In genomic region chr10:109188252-109188651, GRCm38 (mm10) we compare ENCODE assay signal across 22 mouse cellular contexts.
DNase-seq lines count a peak whose midpoint lies in the region; ATAC-seq lines count a peak whose summit lies in the region.
"Had no signal": no experiment of that assay in that cellular context is flagged by ENCODE, and none has a peak within 500 bp of the region (broad histone marks: within the 10 kb centered on the region; RNA-seq: fewer than 3 reads in every experiment).

No protein-coding gene starts in this region.

- no peak overlapping the region for H3K4me3 ChIP-seq in midbrain, embryonic 14.5 days (replicated peaks; ENCODE audit: low read depth, low read length)
- H3K4me3 ChIP-seq in midbrain, embryonic 16.5 days (ENCODE audit: low read depth, low read length), result no peak overlapping the region
- H3K4me3 ChIP-seq in embryonic facial prominence, embryonic 10.5 days, result no peak overlapping the region
- H3K4me3 ChIP-seq in kidney, embryonic 14.5 days (ENCODE audit: low read length), result no peak overlapping the region
- H3K4me3 ChIP-seq: embryonic facial prominence, embryonic 12.5 days; erythroblast, embryonic 14.5 days; forebrain, embryonic 13.5 days; lung, embryonic 15.5 days; midbrain, embryonic 10.5 days; neural tube, embryonic 13.5 days; stomach, embryonic 15.5 days had no signal

- no peaks in the 10 kb centered on the region for H3K9me3 ChIP-seq in midbrain, embryonic 14.5 days (ENCODE audit: control insufficient read depth, low read length)
- no peaks in the 10 kb centered on the region for H3K9me3 ChIP-seq in midbrain, embryonic 16.5 days (replicated peaks; ENCODE audit: control insufficient read depth, low read length, poor library complexity, severe bottlenecking)
- no peaks in the 10 kb centered on the region for H3K9me3 ChIP-seq in embryonic facial prominence, embryonic 10.5 days
- no peaks in the 10 kb centered on the region for H3K9me3 ChIP-seq in kidney, embryonic 14.5 days (ENCODE audit: control insufficient read depth, low read length)
- H3K9me3 ChIP-seq: embryonic facial prominence, embryonic 12.5 days; forebrain, embryonic 13.5 days; lung, embryonic 15.5 days; midbrain, embryonic 10.5 days; neural tube, embryonic 13.5 days; stomach, embryonic 15.5 days had no signal

- H3K27me3 ChIP-seq in midbrain, embryonic 14.5 days (ENCODE audit: control insufficient read depth, insufficient read depth, low read length), result no peaks in the 10 kb centered on the region
- H3K27me3 ChIP-seq in midbrain, embryonic 16.5 days (ENCODE audit: control insufficient read depth, insufficient read depth, low read depth, low read length), result no peaks in the 10 kb centered on the region
- no peaks in the 10 kb centered on the region for H3K27me3 ChIP-seq in embryonic facial prominence, embryonic 10.5 days (replicated peaks; ENCODE audit: low read depth, poor library complexity, severe bottlenecking)
- no peaks in the 10 kb centered on the region for H3K27me3 ChIP-seq in kidney, embryonic 14.5 days (ENCODE audit: control insufficient read depth, insufficient read depth, low read length)
- H3K27me3 ChIP-seq: embryonic facial prominence, embryonic 12.5 days; forebrain, embryonic 13.5 days; lung, embryonic 15.5 days; neural tube, embryonic 13.5 days; stomach, embryonic 15.5 days had no signal

- ATAC-seq in midbrain, embryonic 14.5 days (ENCODE audit: low FRiP score, low TSS enrichment), result no peak
- ATAC-seq in midbrain, embryonic 16.5 days, result no peak
- no peak for ATAC-seq in kidney, embryonic 14.5 days (ENCODE audit: low FRiP score, low TSS enrichment)

- WGBS in midbrain, embryonic 14.5 days, result 68% methylated on average over 4 of the region's 4 CpGs
- WGBS in midbrain, embryonic 16.5 days, result 75% methylated on average over 4 of the region's 4 CpGs
- 86% methylated on average over 4 of the region's 4 CpGs for WGBS in embryonic facial prominence, embryonic 10.5 days
- 69% methylated on average over 4 of the region's 4 CpGs for WGBS in kidney, embryonic 14.5 days

- H3K27ac ChIP-seq in midbrain, embryonic 14.5 days (replicated peaks; ENCODE audit: low read depth, low read length), result no peak overlapping the region
- no peak overlapping the region for H3K27ac ChIP-seq in midbrain, embryonic 16.5 days (ENCODE audit: low read length)
- H3K27ac ChIP-seq in embryonic facial prominence, embryonic 10.5 days (replicated peaks), result no peak overlapping the region
- no peak overlapping the region for H3K27ac ChIP-seq in kidney, embryonic 14.5 days (ENCODE audit: low read depth, low read length)
- H3K27ac ChIP-seq: embryonic facial prominence, embryonic 12.5 days; forebrain, embryonic 13.5 days; liver, embryonic 14.5 days; lung, embryonic 15.5 days; midbrain, embryonic 10.5 days; neural tube, embryonic 13.5 days; stomach, embryonic 15.5 days had no signal

- H3K36me3 ChIP-seq in midbrain, embryonic 14.5 days (ENCODE audit: control insufficient read depth, insufficient read depth, low read length), result no peaks in the 10 kb centered on the region
- H3K36me3 ChIP-seq in midbrain, embryonic 16.5 days (ENCODE audit: control insufficient read depth, insufficient read depth, low read length), result no peaks in the 10 kb centered on the region
- H3K36me3 ChIP-seq in embryonic facial prominence, embryonic 10.5 days (replicated peaks), result no peaks in the 10 kb centered on the region
- no peaks in the 10 kb centered on the region for H3K36me3 ChIP-seq in kidney, embryonic 14.5 days (ENCODE audit: control insufficient read depth, insufficient read depth, low read length)
- H3K36me3 ChIP-seq: embryonic facial prominence, embryonic 12.5 days; lung, embryonic 15.5 days; midbrain, embryonic 10.5 days; neural tube, embryonic 13.5 days; stomach, embryonic 15.5 days had no signal

- no peak overlapping the region for H3K9ac ChIP-seq in midbrain, embryonic 14.5 days (replicated peaks; ENCODE audit: low read length)
- no peak overlapping the region for H3K9ac ChIP-seq in midbrain, embryonic 16.5 days (ENCODE audit: low read depth, low read length)
- no peak overlapping the region for H3K9ac ChIP-seq in kidney, embryonic 14.5 days (ENCODE audit: low read depth, low read length)
- H3K9ac ChIP-seq: embryonic facial prominence, embryonic 12.5 days; forebrain, embryonic 13.5 days; liver, embryonic 14.5 days; lung, embryonic 15.5 days; neural tube, embryonic 13.5 days; stomach, embryonic 15.5 days had no signal

- no peaks in the 10 kb centered on the region for H3K4me1 ChIP-seq in midbrain, embryonic 14.5 days (ENCODE audit: control insufficient read depth, insufficient read depth, low read length)
- no peaks in the 10 kb centered on the region for H3K4me1 ChIP-seq in midbrain, embryonic 16.5 days (ENCODE audit: control insufficient read depth, insufficient read depth, low read length)
- H3K4me1 ChIP-seq in embryonic facial prominence, embryonic 10.5 days, result no peaks in the 10 kb centered on the region
- H3K4me1 ChIP-seq in kidney, embryonic 14.5 days (ENCODE audit: control insufficient read depth, insufficient read depth, low read length), result no peaks in the 10 kb centered on the region
- H3K4me1 ChIP-seq: embryonic facial prominence, embryonic 12.5 days; forebrain, embryonic 13.5 days; lung, embryonic 15.5 days; midbrain, embryonic 10.5 days; neural tube, embryonic 13.5 days; stomach, embryonic 15.5 days had no signal

- peak; percentile 2 for DNase-seq in embryo, embryonic 11 days
- no peak for DNase-seq in embryo, embryonic 9.5 days (ENCODE audit: extremely low spot score)
- peak; percentile 15 for DNase-seq in midbrain, embryonic 14.5 days
- DNase-seq in cerebellum, adult 8-10 months, result peak; percentile 21
- DNase-seq in embryonic facial prominence, embryonic 10.5 days (ENCODE audit: low spot score), result no peak
- DNase-seq: gastrocnemius, postnatal 36 days; kidney, adult 9 months; kidney, postnatal 36 days; lung, postnatal 4 days; right cerebral cortex, postnatal 14 days; thymus, adult 18-20 months; thymus, postnatal 4 days had no signal

- H3K4me2 ChIP-seq in midbrain, embryonic 14.5 days (ENCODE audit: low read length), result no peak overlapping the region
- no peak overlapping the region for H3K4me2 ChIP-seq in midbrain, embryonic 16.5 days (ENCODE audit: low read length)
- no peak overlapping the region for H3K4me2 ChIP-seq in kidney, embryonic 14.5 days (replicated peaks; ENCODE audit: low read depth, low read length)
- H3K4me2 ChIP-seq: embryonic facial prominence, embryonic 12.5 days; forebrain, embryonic 13.5 days; lung, embryonic 15.5 days; neural tube, embryonic 13.5 days; stomach, embryonic 15.5 days had no signal

Comparison
In these comparisons a context has a peak if more than half of its experiments do, and no peak if none do; other contexts are left out.
1. DNase-seq: peak in embryo, embryonic 11 days (single experiment), midbrain, embryonic 14.5 days (single experiment) and cerebellum, adult 8-10 months (single experiment); none in embryo, embryonic 9.5 days (single experiment) and embryonic facial prominence, embryonic 10.5 days (single experiment).